Mouse (Mus musculus): ENCODE results near the gene Nxpe3. TPM values are rescaled to one million over a fixed set of nuclear protein-coding genes. Genes with fewer than 3 reads are reported as not detected.

Gene Nxpe3
- total and polyA plus RNA-seq, 3 experiments, result 0.43 to 0.51 (median 0.44) TPM

GRCm38 (mm10) chr16:55905370-55905769 is 10.3 kb upstream of the Nxpe3 start:
- Histone ChIP-seq H3K4me1 (ENCODE audit: control insufficient read depth, insufficient read depth, low read length) (no peaks in the 10 kb centered on the region; the same call in 1 of the 2 replicates), H3K27me3 (ENCODE audit: control insufficient read depth, insufficient read depth, low read length) (no peaks in the 10 kb centered on the region), H3K27ac (no peak overlapping the region), H3K4me3 (no peak overlapping the region), H3K9ac (ENCODE audit: low read depth, low read length) (no peak overlapping the region), H3K79me2 (replicated peaks; ENCODE audit: control insufficient read depth, insufficient read depth, low read length) (no peaks in the 10 kb centered on the region), H3K36me3 (ENCODE audit: control insufficient read depth, insufficient read depth, low read length) (no peaks in the 10 kb centered on the region)
- no peak for TF ChIP-seq EP300 (IDR thresholded peaks at IDR 0.05; ENCODE audit: insufficient read depth, low read depth, low read length)
- no peak for TF ChIP-seq POLR2A (IDR thresholded peaks at IDR 0.05; ENCODE audit: insufficient read depth, low read depth, low read length)
- TF ChIP-seq CTCF (IDR thresholded peaks at IDR 0.05), result no peak
- no peak for DNase-seq
- intact Hi-C loops (cut with DNase I), result no loop called here
- 93% methylated on average over 25 of the region's 25 CpGs for WGBS

- TF ChIP-seq EP300 (IDR thresholded peaks at IDR 0.05; ENCODE audit: insufficient read depth, low read depth, low read length) (no peak), POLR2A (IDR thresholded peaks at IDR 0.05; ENCODE audit: insufficient read depth, low read depth, low read length) (no peak), CTCF (IDR thresholded peaks at IDR 0.05) (no peak)
- intact Hi-C loops (cut with DNase I), result no loop called here
- WGBS, result 81% methylated on average over 14 of the region's 14 CpGs
- Histone ChIP-seq H3K27me3 (ENCODE audit: control insufficient read depth, insufficient read depth, low read length) (no peaks in the 10 kb centered on the region), H3K36me3 (ENCODE audit: control insufficient read depth, insufficient read depth, low read length) (no peaks in the 10 kb centered on the region), H3K4me3 (no peak overlapping the region), H3K9ac (ENCODE audit: low read depth, low read length) (no peak overlapping the region), H3K27ac (no peak overlapping the region), H3K4me1 (ENCODE audit: control insufficient read depth, insufficient read depth, low read length) (no peaks in the 10 kb centered on the region), H3K79me2 (replicated peaks; ENCODE audit: control insufficient read depth, insufficient read depth, low read length) (no peaks in the 10 kb centered on the region)
- DNase-seq, result no peak
Measured at GRCm38 (mm10) chr16:55901839-55902756, 7.0 kb upstream of the Nxpe3 start.

GRCm38 (mm10) chr16:55898385-55899002 is 3.4 kb upstream of the Nxpe3 start:
- Histone ChIP-seq H3K4me3 (no peak overlapping the region), H3K9ac (ENCODE audit: low read depth, low read length) (no peak overlapping the region), H3K27ac (no peak overlapping the region), H3K36me3 (ENCODE audit: control insufficient read depth, insufficient read depth, low read length) (no peaks in the 10 kb centered on the region), H3K4me1 (ENCODE audit: control insufficient read depth, insufficient read depth, low read length) (peaks cover 2% of the 10 kb centered on the region; the same call in 1 of the 2 replicates), H3K79me2 (replicated peaks; ENCODE audit: control insufficient read depth, insufficient read depth, low read length) (no peaks in the 10 kb centered on the region), H3K27me3 (ENCODE audit: control insufficient read depth, insufficient read depth, low read length) (no peaks in the 10 kb centered on the region)
- TF ChIP-seq POLR2A (IDR thresholded peaks at IDR 0.05; ENCODE audit: insufficient read depth, low read depth, low read length), result no peak
- TF ChIP-seq EP300 (IDR thresholded peaks at IDR 0.05; ENCODE audit: insufficient read depth, low read depth, low read length), result no peak
- TF ChIP-seq CTCF (IDR thresholded peaks at IDR 0.05), result no peak
- DNase-seq, result no peak
- intact Hi-C loops (cut with DNase I), result no loop called here
- WGBS, result 49% methylated on average over 9 of the region's 9 CpGs

GRCm38 (mm10) chr16:55895651-55896095 is 588 bp upstream of the Nxpe3 start:
- no peak for TF ChIP-seq EP300 (IDR thresholded peaks at IDR 0.05; ENCODE audit: insufficient read depth, low read depth, low read length)
- no peak for TF ChIP-seq POLR2A (IDR thresholded peaks at IDR 0.05; ENCODE audit: insufficient read depth, low read depth, low read length)
- no peak for TF ChIP-seq CTCF (IDR thresholded peaks at IDR 0.05)
- intact Hi-C loops (cut with DNase I), result no loop called here

GRCm38 (mm10) chr16:55894536-55894892 is 571 bp downstream of the Nxpe3 start:
- WGBS, result 5% methylated on average over 4 of the region's 4 CpGs
- Histone ChIP-seq H3K4me1 (ENCODE audit: control insufficient read depth, insufficient read depth, low read length) (peaks cover 4% of the 10 kb centered on the region), H3K79me2 (replicated peaks; ENCODE audit: control insufficient read depth, insufficient read depth, low read length) (no peaks in the 10 kb centered on the region), H3K27me3 (ENCODE audit: control insufficient read depth, insufficient read depth, low read length) (no peaks in the 10 kb centered on the region), H3K36me3 (ENCODE audit: control insufficient read depth, insufficient read depth, low read length) (no peaks in the 10 kb centered on the region), H3K9ac (ENCODE audit: low read depth, low read length) (no peak overlapping the region), H3K4me3 (peak overlapping the region; percentile 80), H3K27ac (no peak overlapping the region; the same call in 1 of the 2 replicates)
- intact Hi-C loops (cut with DNase I), result no loop called here
- TF ChIP-seq CTCF (IDR thresholded peaks at IDR 0.05), result no peak
- TF ChIP-seq POLR2A (IDR thresholded peaks at IDR 0.05; ENCODE audit: insufficient read depth, low read depth, low read length), result no peak
- no peak for DNase-seq

More at GRCm38 (mm10) chr16:55895651-55896095, 588 bp upstream of the Nxpe3 start:
- WGBS, result 8% methylated on average over 9 of the region's 9 CpGs
- Histone ChIP-seq H3K27ac (peak overlapping the region; percentile 75), H3K27me3 (ENCODE audit: control insufficient read depth, insufficient read depth, low read length) (no peaks in the 10 kb centered on the region), H3K79me2 (replicated peaks; ENCODE audit: control insufficient read depth, insufficient read depth, low read length) (no peaks in the 10 kb centered on the region), H3K36me3 (ENCODE audit: control insufficient read depth, insufficient read depth, low read length) (no peaks in the 10 kb centered on the region), H3K4me3 (peak overlapping the region; percentile 80), H3K4me1 (ENCODE audit: control insufficient read depth, insufficient read depth, low read length) (peaks cover 2% of the 10 kb centered on the region; the same call in 1 of the 2 replicates), H3K9ac (ENCODE audit: low read depth, low read length) (peak overlapping the region; percentile 78)
- no peak for DNase-seq
